Mouse (Mus musculus) embryonic fibroblast, embryonic 13.5 days (primary cell): ENCODE data around the gene Rab1a.

Source experiments
- CTCF ChIP-seq: IDR thresholded peaks from 2 replicates; pipeline ENCODE4 v1.5.1; 2011; ENCODE audit warnings: mild to moderate bottlenecking, control low read depth, low read length, moderate library complexity, borderline replicate concordance; ENCODE audit not compliant: insufficient read depth
- POLR2A ChIP-seq: IDR thresholded peaks from 2 replicates; pipeline ENCODE4 v1.6.1; 2011; ENCODE audit warnings: low read depth, mild to moderate bottlenecking, control low read depth, low read length, moderate library complexity

DNA sequence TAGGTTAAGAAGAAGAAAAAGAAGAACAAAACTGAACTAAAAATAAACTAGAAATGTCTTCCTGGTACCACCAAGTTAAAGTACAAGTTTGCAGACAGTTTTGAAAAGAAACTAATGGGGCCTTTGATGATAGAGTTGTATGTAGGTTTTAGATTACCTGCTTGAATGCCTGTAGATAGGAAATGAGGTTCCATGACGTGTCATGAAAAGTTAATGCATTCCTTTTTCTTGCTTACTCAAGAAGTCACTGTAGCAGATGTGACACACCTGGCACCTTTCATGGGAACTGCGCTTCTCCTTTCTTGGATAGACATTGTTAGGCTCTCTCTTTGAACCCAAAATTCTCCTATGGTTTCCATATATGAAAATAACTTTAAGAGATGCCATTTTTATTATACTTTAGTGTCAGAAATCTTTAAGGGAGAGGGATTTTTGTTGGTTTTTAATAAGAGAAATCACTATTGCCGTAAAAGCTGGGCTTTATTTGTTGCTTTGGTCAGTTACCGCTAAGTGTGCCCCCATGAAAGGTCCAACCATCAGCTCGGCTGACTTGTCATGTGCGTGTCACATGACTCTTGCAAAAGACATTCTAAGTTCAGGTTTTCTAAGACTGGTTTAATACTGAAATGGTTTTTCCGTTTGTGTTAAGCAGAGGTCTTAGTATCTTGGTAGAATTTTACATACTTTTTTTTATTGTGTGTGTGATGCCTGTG lies 1.2 kb downstream of the Rab1a start:
- TF ChIP-seq CTCF (no peak), POLR2A (no peak)
